Comparison of ENCODE assay signal across 8 mouse cellular contexts in the genomic region with DNA sequence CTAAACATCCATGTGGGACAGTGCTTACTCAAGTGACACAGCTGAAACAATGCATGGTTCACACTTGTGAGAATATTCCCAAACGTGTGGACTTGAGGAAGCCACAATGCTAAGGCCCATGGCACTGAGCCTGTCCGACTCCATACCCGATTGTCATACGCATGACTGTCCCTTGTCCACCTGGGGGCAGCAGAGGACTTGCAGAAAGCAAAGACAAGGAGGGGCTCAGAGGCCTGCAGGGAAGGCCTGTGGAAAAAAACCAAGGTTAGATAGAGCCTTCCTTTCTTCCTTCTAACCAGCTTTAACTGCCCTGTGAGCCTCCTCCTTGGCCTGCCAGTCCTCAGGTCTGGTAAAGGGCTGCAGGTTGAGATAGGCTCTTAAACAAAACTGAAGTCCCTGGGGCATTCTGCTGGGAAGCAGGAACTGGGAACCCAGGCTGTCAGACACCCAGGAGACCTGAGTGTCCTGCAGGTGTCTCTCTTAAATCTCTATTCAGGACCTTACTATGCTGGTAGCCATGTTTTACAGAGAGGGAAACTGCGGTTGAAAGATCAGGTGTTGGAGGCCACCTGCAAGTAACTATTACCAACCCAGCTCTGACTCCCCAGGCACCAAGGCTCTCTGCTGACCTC. TPM values are rescaled to one million over a fixed set of nuclear protein-coding genes. Genes with fewer than 3 reads are reported as not detected.
A peak's percentile ranks its signal among the peaks of the same experiment; 100 is the strongest.
DNase-seq lines count a peak whose midpoint lies in the region; ATAC-seq and TF ChIP-seq lines count a peak whose summit lies in the region.

No protein-coding gene starts in this region.

- H3K9me3 ChIP-seq in MEL (replicated peaks; ENCODE audit: insufficient read depth, low read length) = no peaks in the 10 kb centered on the region
- H3K9me3 ChIP-seq in hindbrain, embryonic 10.5 days = no peaks in the 10 kb centered on the region
- no peaks in the 10 kb centered on the region for H3K9me3 ChIP-seq in lung, embryonic 16.5 days (ENCODE audit: control insufficient read depth, low read length)

- no peak overlapping the region for H3K4me3 ChIP-seq in MEL (ENCODE audit: control insufficient read depth in 1 of 2, insufficient read depth in 1 of 2, low read depth in 2 of 2, low read length in 2 of 2)
- H3K4me3 ChIP-seq in hindbrain, embryonic 10.5 days = no peak overlapping the region
- no peak overlapping the region for H3K4me3 ChIP-seq in lung, embryonic 16.5 days (ENCODE audit: low read length)

- TF ChIP-seq RAD21 in MEL (IDR thresholded peaks at IDR 0.05; ENCODE audit: low read depth, low read length) = peak; percentile 17

- no peak overlapping the region for H3K27ac ChIP-seq in MEL (ENCODE audit: control insufficient read depth, low read depth, low read length)
- H3K27ac ChIP-seq in hindbrain, embryonic 10.5 days = 0 out of 2 replicates have a peak overlapping the region, but pooled peaks have one; percentile 31
- H3K27ac ChIP-seq in lung, embryonic 16.5 days (ENCODE audit: low read length) = peak overlapping the region; percentile 36; the same call in 1 of the 2 replicates

- H3K9ac ChIP-seq in MEL (ENCODE audit: control insufficient read depth, low read depth, low read length, poor library complexity, severe bottlenecking) = no peak overlapping the region
- no peak overlapping the region; the same call in 1 of the 2 replicates for H3K9ac ChIP-seq in lung, embryonic 16.5 days (ENCODE audit: low read length)

- no peak overlapping the region for H3K4me2 ChIP-seq in lung, embryonic 16.5 days (ENCODE audit: low read depth, low read length)

- no peaks in the 10 kb centered on the region for H3K36me3 ChIP-seq in MEL (ENCODE audit: control insufficient read depth in 1 of 2, insufficient read depth in 2 of 2, low read length in 2 of 2)
- no peaks in the 10 kb centered on the region for H3K36me3 ChIP-seq in hindbrain, embryonic 10.5 days
- no peaks in the 10 kb centered on the region for H3K36me3 ChIP-seq in lung, embryonic 16.5 days (ENCODE audit: control insufficient read depth, insufficient read depth, low read length)

- TF ChIP-seq EP300 in MEL (IDR thresholded peaks at IDR 0.05; ENCODE audit: low read depth in 1 of 2, low read length in 2 of 2) = no peak

- no peak for TF ChIP-seq POLR2A in MEL (IDR thresholded peaks at IDR 0.05; ENCODE audit: control insufficient read depth in 1 of 2, insufficient read depth in 1 of 2, low read depth in 1 of 2, low read length in 2 of 2, poor library complexity in 1 of 2)

- 16% methylated on average over 5 of the region's 5 CpGs for WGBS in hindbrain, embryonic 10.5 days
- 9% methylated on average over 5 of the region's 5 CpGs for WGBS in lung, embryonic 16.5 days

- no peaks in the 10 kb centered on the region for H3K27me3 ChIP-seq in MEL (ENCODE audit: control insufficient read depth in 1 of 2, insufficient read depth in 2 of 2, low read length in 2 of 2)
- no peaks in the 10 kb centered on the region for H3K27me3 ChIP-seq in hindbrain, embryonic 10.5 days (ENCODE audit: insufficient read depth, poor library complexity, severe bottlenecking)
- H3K27me3 ChIP-seq in lung, embryonic 16.5 days (ENCODE audit: control insufficient read depth, insufficient read depth, low read depth, low read length) = no peaks in the 10 kb centered on the region

- peak; percentile 79 for ATAC-seq in lung, embryonic 16.5 days (ENCODE audit: low read depth)

- no peaks in the 10 kb centered on the region for H3K4me1 ChIP-seq in MEL (ENCODE audit: control insufficient read depth in 1 of 2, insufficient read depth in 2 of 2, low read length in 2 of 2)
- H3K4me1 ChIP-seq in hindbrain, embryonic 10.5 days (replicated peaks) = no peaks in the 10 kb centered on the region
- peaks cover 9% of the 10 kb centered on the region for H3K4me1 ChIP-seq in lung, embryonic 16.5 days (replicated peaks; ENCODE audit: control insufficient read depth, insufficient read depth, low read length)

- no peaks in the 10 kb centered on the region for H3K79me2 ChIP-seq in MEL (ENCODE audit: control insufficient read depth, insufficient read depth, low read length, poor library complexity)

- DNase-seq in MEL (ENCODE audit: low read depth, low spot score) = peak; percentile 6
- DNase-seq in cerebellum, adult 8-10 months = peak; percentile 62
- peak; percentile 49 to 91 for DNase-seq in frontal cortex, adult 2 months (ENCODE audit: extremely low spot score in 1 of 2, low spot score in 1 of 2)
- peak; percentile 84 for DNase-seq in hindbrain, embryonic 10.5 days (ENCODE audit: low spot score)
- peak; percentile 62 for DNase-seq in layer of hippocampus, adult 9-10 months (ENCODE audit: low spot score)
- DNase-seq in retina, postnatal 1 day = peak; percentile 87
- peak; percentile 83 to 86 for DNase-seq in thymus, postnatal 36 days

- peak in 2 of 3 experiments; percentile 21 to 35; a peak in 2 of 6 replicates for TF ChIP-seq CTCF in MEL (IDR thresholded peaks at IDR 0.05 in 2 of 3, conservative IDR thresholded peaks at IDR 0.05 in 1 of 3; ENCODE audit: control insufficient read depth in 1 of 3, insufficient read depth in 1 of 3, low read depth in 2 of 3, low read length in 3 of 3, poor library complexity in 1 of 3, severe bottlenecking in 1 of 3)

TF ChIP-seq in MEL, 35 proteins besides CTCF, POLR2A, EP300 and RAD21:
- no peak for TF ChIP-seq JUND (IDR thresholded peaks at IDR 0.05; ENCODE audit: low read depth, low read length)
- TF ChIP-seq UBTF (IDR thresholded peaks at IDR 0.05; ENCODE audit: borderline replicate concordance, insufficient read depth, low read depth, low read length) = no peak
- TF ChIP-seq KAT2A (conservative IDR thresholded peaks at IDR 0.05; ENCODE audit: low read depth, low read length) = no peak
- no peak for TF ChIP-seq MYC (IDR thresholded peaks at IDR 0.05; ENCODE audit: low read depth, low read length)
- no peak for TF ChIP-seq SMC3 (IDR thresholded peaks at IDR 0.05; ENCODE audit: low read depth, low read length)
- TF ChIP-seq USF1 (IDR thresholded peaks at IDR 0.05; ENCODE audit: low read depth, low read length) = no peak
- TF ChIP-seq MAFK (IDR thresholded peaks at IDR 0.05; ENCODE audit: borderline replicate concordance, low read depth, low read length) = no peak
- no peak for TF ChIP-seq CHD2 (IDR thresholded peaks at IDR 0.05; ENCODE audit: low read length)
- no peak for TF ChIP-seq ETS1 (IDR thresholded peaks at IDR 0.05; ENCODE audit: low read depth, low read length)
- no peak for TF ChIP-seq ZMIZ1 (IDR thresholded peaks at IDR 0.05; ENCODE audit: low read depth, low read length)
- TF ChIP-seq MXI1 (IDR thresholded peaks at IDR 0.05; ENCODE audit: low read depth, low read length) = no peak
- no peak for TF ChIP-seq POLR2AphosphoS2 (IDR thresholded peaks at IDR 0.05; ENCODE audit: low read length)
- TF ChIP-seq GABPA (IDR thresholded peaks at IDR 0.05; ENCODE audit: low read depth, low read length) = no peak
- no peak for TF ChIP-seq BHLHE40 (IDR thresholded peaks at IDR 0.05; ENCODE audit: borderline replicate concordance, low read depth, low read length)
- TF ChIP-seq NRF1 (IDR thresholded peaks at IDR 0.05; ENCODE audit: insufficient read depth, low read depth, low read length, poor library complexity, severe bottlenecking) = no peak
- no peak for TF ChIP-seq ZKSCAN1 (IDR thresholded peaks at IDR 0.05; ENCODE audit: low read depth, low read length)
- no peak for TF ChIP-seq MAX (IDR thresholded peaks at IDR 0.05; ENCODE audit: low read length)
- TF ChIP-seq E2F4 (IDR thresholded peaks at IDR 0.05; ENCODE audit: borderline replicate concordance, low read depth, low read length) = no peak

RNA-seq across cellular contexts. Expression of a gene that starts 4.5 kb away (rescaled TPM):
- total RNA-seq in MEL (2012; rRNA removed) = not detected in 2 replicates
- not detected for polyA plus RNA-seq in MEL (2012; ENCODE audit: insufficient read depth in 1 of 2, insufficient read length in 2 of 2, low read depth in 1 of 2, low replicate concordance in 2 of 2, missing spikeins in 1 of 2)
- 0.11 and 0.56 TPM in 2 replicates for polyA plus RNA-seq in frontal cortex, adult 2 months (2012; rRNA removed)
- polyA plus RNA-seq in hindbrain, embryonic 10.5 days (2016; fragmentation: Nextera tagmentation; extraction: Ambion mirVana) = not detected in 2 replicates
- 2.3 and 22.1 TPM in 2 replicates for polyA plus RNA-seq in lung, embryonic 16.5 days (2015; fragmentation: Nextera tagmentation; extraction: Ambion mirVana)

RNA-seq across cellular contexts. Expression of a gene that starts 12.9 kb away (rescaled TPM):
- not detected in 2 replicates for total RNA-seq in MEL (2012; rRNA removed)
- not detected for polyA plus RNA-seq in MEL (2012; ENCODE audit: insufficient read depth in 1 of 2, insufficient read length in 2 of 2, low read depth in 1 of 2, low replicate concordance in 2 of 2, missing spikeins in 1 of 2)
- not detected in 2 replicates for polyA plus RNA-seq in frontal cortex, adult 2 months (2012; rRNA removed)
- 0.04 TPM in 1 of 2 replicates, not detected in the other for polyA plus RNA-seq in hindbrain, embryonic 10.5 days (2016; fragmentation: Nextera tagmentation; extraction: Ambion mirVana)
- polyA plus RNA-seq in lung, embryonic 16.5 days (2015; fragmentation: Nextera tagmentation; extraction: Ambion mirVana) = 4.8 and 5.4 TPM in 2 replicates

RNA-seq across cellular contexts. Expression of a gene that starts 54.7 kb away (rescaled TPM):
- not detected in 2 replicates for total RNA-seq in MEL (2012; rRNA removed)
- polyA plus RNA-seq in MEL (2012; ENCODE audit: insufficient read depth in 1 of 2, insufficient read length in 2 of 2, low read depth in 1 of 2, low replicate concordance in 2 of 2, missing spikeins in 1 of 2) = not detected
- 6.6 and 8.0 TPM in 2 replicates for polyA plus RNA-seq in frontal cortex, adult 2 months (2012; rRNA removed)
- 2.4 and 3.3 TPM in 2 replicates for polyA plus RNA-seq in hindbrain, embryonic 10.5 days (2016; fragmentation: Nextera tagmentation; extraction: Ambion mirVana)
- polyA plus RNA-seq in lung, embryonic 16.5 days (2015; fragmentation: Nextera tagmentation; extraction: Ambion mirVana) = 16.4 and 18.3 TPM in 2 replicates

Comparison
In these comparisons a context has a peak if more than half of its experiments do, and no peak if none do; other contexts are left out.
1. DNase-seq: peak in every context shown above with its lines; median percentile 87 in retina, postnatal 1 day; 84 in thymus, postnatal 36 days; 84 in hindbrain, embryonic 10.5 days; 70 in frontal cortex, adult 2 months; 62 in cerebellum, adult 8-10 months; 62 in layer of hippocampus, adult 9-10 months; 6 in MEL.